ENCODE assay signal across 10 mouse cellular contexts in genomic region chr2:165852453-165852852, GRCm38 (mm10). TPM values are rescaled to one million over a fixed set of nuclear protein-coding genes. Genes with fewer than 3 reads are reported as not detected.
A peak's percentile ranks its signal among the peaks of the same experiment; 100 is the strongest.
DNase-seq lines count a peak whose midpoint lies in the region; ATAC-seq and TF ChIP-seq lines count a peak whose summit lies in the region.
"Had no signal": no experiment of that assay in that cellular context is flagged by ENCODE, and none has a peak within 500 bp of the region (broad histone marks: within the 10 kb centered on the region; RNA-seq: fewer than 3 reads in every experiment).

No protein-coding gene starts in this region.

- H3K4me1 ChIP-seq in intestine, embryonic 14.5 days (replicated peaks; ENCODE audit: control insufficient read depth, insufficient read depth, low read length), result peaks cover 42% of the 10 kb centered on the region
- peaks cover 54% of the 10 kb centered on the region for H3K4me1 ChIP-seq in intestine, embryonic 15.5 days (replicated peaks)
- peaks cover 71% of the 10 kb centered on the region for H3K4me1 ChIP-seq in heart, postnatal 0 days (ENCODE audit: control insufficient read depth, insufficient read depth)

- no peaks in the 10 kb centered on the region for H3K27me3 ChIP-seq in intestine, embryonic 14.5 days (replicated peaks; ENCODE audit: control insufficient read depth, insufficient read depth, low read length)
- no peaks in the 10 kb centered on the region for H3K27me3 ChIP-seq in intestine, embryonic 15.5 days (replicated peaks)
- no peaks in the 10 kb centered on the region for H3K27me3 ChIP-seq in heart, postnatal 0 days (ENCODE audit: control insufficient read depth, insufficient read depth, low read length)
- H3K27me3 ChIP-seq: hindbrain, embryonic 15.5 days had no signal

- no peak for DNase-seq in intestine, embryonic 14.5 days (ENCODE audit: low spot score)
- DNase-seq in brain, adult 2 months (ENCODE audit: low read depth, low spot score), result peak; percentile 61
- peak; percentile 87 for DNase-seq in heart, postnatal 0 days (ENCODE audit: low spot score)
- DNase-seq in lung, postnatal 36 days, result peak; percentile 66
- DNase-seq in thymus, postnatal 36 days, result no peak
- no peak for DNase-seq in layer of hippocampus, postnatal 10 days (ENCODE audit: low spot score in 2 of 2)

- WGBS in intestine, embryonic 14.5 days, result 81% methylated on average over 11 of the region's 11 CpGs
- 79% methylated on average over 11 of the region's 11 CpGs for WGBS in intestine, embryonic 15.5 days
- WGBS in heart, postnatal 0 days, result 33% methylated on average over 11 of the region's 11 CpGs

- H3K9ac ChIP-seq in intestine, embryonic 14.5 days (ENCODE audit: low read length), result no peak overlapping the region
- H3K9ac ChIP-seq in intestine, embryonic 15.5 days, result no peak overlapping the region
- H3K9ac ChIP-seq in heart, postnatal 0 days (replicated peaks; ENCODE audit: low read depth, low read length), result no peak overlapping the region
- H3K9ac ChIP-seq: hindbrain, embryonic 15.5 days had no signal

- no peak for ATAC-seq in intestine, embryonic 14.5 days (replicated peaks; ENCODE audit: low FRiP score, low TSS enrichment, low read depth)
- ATAC-seq in intestine, embryonic 15.5 days, result no peak
- peak; percentile 78 for ATAC-seq in heart, postnatal 0 days (ENCODE audit: insufficient read depth, low read depth)
- no peak for ATAC-seq in erythroid progenitor cell, adult 5-6 weeks (replicated peaks; ENCODE audit: low FRiP score, poor library complexity, severe bottlenecking)

- peaks cover 32% of the 10 kb centered on the region for H3K36me3 ChIP-seq in intestine, embryonic 14.5 days (ENCODE audit: control insufficient read depth, insufficient read depth, low read length)
- peaks cover 8% of the 10 kb centered on the region for H3K36me3 ChIP-seq in intestine, embryonic 15.5 days
- peaks cover 15% of the 10 kb centered on the region for H3K36me3 ChIP-seq in heart, postnatal 0 days (replicated peaks; ENCODE audit: control insufficient read depth, insufficient read depth, low read length)
- H3K36me3 ChIP-seq: hindbrain, embryonic 15.5 days had no signal

- peak; percentile 59 for TF ChIP-seq CTCF in heart, postnatal 0 days (IDR thresholded peaks at IDR 0.05; ENCODE audit: low read depth)

- no peaks in the 10 kb centered on the region for H3K9me3 ChIP-seq in intestine, embryonic 14.5 days (ENCODE audit: control insufficient read depth, low read length)
- H3K9me3 ChIP-seq in intestine, embryonic 15.5 days, result no peaks in the 10 kb centered on the region
- no peaks in the 10 kb centered on the region for H3K9me3 ChIP-seq in heart, postnatal 0 days (replicated peaks; ENCODE audit: control insufficient read depth, low read length)
- H3K9me3 ChIP-seq: hindbrain, embryonic 15.5 days had no signal

- H3K4me3 ChIP-seq in intestine, embryonic 14.5 days (ENCODE audit: low read depth, low read length), result no peak overlapping the region
- H3K4me3 ChIP-seq in intestine, embryonic 15.5 days (replicated peaks), result no peak overlapping the region
- no peak overlapping the region for H3K4me3 ChIP-seq in heart, postnatal 0 days (ENCODE audit: low read depth, low read length)
- H3K4me3 ChIP-seq: hindbrain, embryonic 15.5 days; myocyte had no signal

- peak; percentile 79; the same call in 1 of the 2 replicates for TF ChIP-seq EP300 in heart, postnatal 0 days (IDR thresholded peaks at IDR 0.05; ENCODE audit: low read depth)

- H3K4me2 ChIP-seq in intestine, embryonic 14.5 days (ENCODE audit: low read length), result no peak overlapping the region
- H3K4me2 ChIP-seq in intestine, embryonic 15.5 days (replicated peaks), result no peak overlapping the region
- H3K4me2 ChIP-seq in heart, postnatal 0 days (ENCODE audit: low read depth, low read length), result no peak overlapping the region
- H3K4me2 ChIP-seq: hindbrain, embryonic 15.5 days had no signal

- 0 out of 2 replicates have a peak overlapping the region, but pooled peaks have one; percentile 6 for H3K27ac ChIP-seq in intestine, embryonic 14.5 days (ENCODE audit: low read depth)
- H3K27ac ChIP-seq in intestine, embryonic 15.5 days, result no peak overlapping the region
- H3K27ac ChIP-seq in heart, postnatal 0 days (ENCODE audit: low read depth), result peak overlapping the region; percentile 96

RNA-seq across cellular contexts. Expression of gene Zmynd8, which starts 46.4 kb away (rescaled TPM):
- 49.2 and 53.6 TPM in 2 replicates for polyA plus RNA-seq in intestine, embryonic 14.5 days (2014; fragmentation: Nextera tagmentation; extraction: Ambion mirVana)
- 64.7 and 66.2 TPM in 2 replicates for polyA plus RNA-seq in intestine, embryonic 15.5 days (2015; fragmentation: Nextera tagmentation; extraction: Ambion mirVana)
- 19.2 and 48.1 TPM in 2 replicates for total RNA-seq in heart, postnatal 0 days (2014; rRNA removed; ENCODE audit: low replicate concordance)
- 35.3 and 35.4 TPM in 2 replicates for polyA plus RNA-seq in heart, postnatal 0 days (2015; fragmentation: Nextera tagmentation; extraction: Ambion mirVana)
- 55.3 and 129 TPM in 2 replicates for total RNA-seq in erythroid progenitor cell, adult 5-6 weeks (2015; ENCODE audit: low replicate concordance)
- 59.5 and 85.9 TPM in 2 replicates for total RNA-seq in erythroid progenitor cell, adult 5-6 weeks (2017; ENCODE audit: low replicate concordance)
- total RNA-seq in layer of hippocampus, postnatal 10 days (2021), result 100 to 1,000 TPM; 112 to 116 TPM

Comparison
In these comparisons a context has a peak if more than half of its experiments do, and no peak if none do; other contexts are left out.
1. DNase-seq: peak in brain, adult 2 months (single experiment), heart, postnatal 0 days (single experiment) and lung, postnatal 36 days (single experiment); none in intestine, embryonic 14.5 days (single experiment), thymus, postnatal 36 days (0 of 2) and layer of hippocampus, postnatal 10 days (0 of 2).